Mouse (Mus musculus) heart, postnatal 0 days (tissue): Measurements from ENCODE around the gene Lta. TPM values are rescaled to one million over a fixed set of nuclear protein-coding genes. Genes with fewer than 3 reads are reported as not detected.

ENCODE experiments used
- ATAC-seq: fragments of 200-750 bp; cut with Nextera tagmentation; 2 replicates; pipeline ENCODE4 v1.8.0; 2017; ENCODE audit warnings: low read depth, moderate number of reproducible peaks, moderate library complexity; ENCODE audit not compliant: insufficient read depth
- DNase-seq: peaks from one replicate; pipeline ENCODE4 v3.0.0-alpha.2; 2016; ENCODE audit warnings: low spot score
- H3K27ac ChIP-seq: fragments of 300-500 bp; sonication (generic); 2 replicates; pipeline ENCODE4 v1.5.1; 2014; ENCODE audit warnings: low read depth, mild to moderate bottlenecking
- H3K27me3 ChIP-seq: fragments of 300-500 bp; sonication (generic); 2 replicates; pipeline ENCODE4 v1.6.1; 2014; ENCODE audit warnings: low read length, mixed read lengths; ENCODE audit not compliant: control insufficient read depth, insufficient read depth
- H3K36me3 ChIP-seq: fragments of 300-500 bp; sonication (generic); replicated peaks from 2 replicates; pipeline ENCODE4 v1.6.1; 2014; ENCODE audit warnings: low read length, mixed read lengths; ENCODE audit not compliant: control insufficient read depth, insufficient read depth
- H3K4me1 ChIP-seq: fragments of 300-500 bp; sonication (generic); 2 replicates; pipeline ENCODE4 v1.6.1; 2014; ENCODE audit warnings: antibody characterized with exemption; ENCODE audit not compliant: control insufficient read depth, insufficient read depth
- H3K4me2 ChIP-seq: fragments of 300-500 bp; sonication (generic); 2 replicates; pipeline ENCODE4 v1.6.1; 2014; ENCODE audit warnings: low read depth, mild to moderate bottlenecking, low read length, moderate library complexity
- H3K4me3 ChIP-seq: fragments of 300-500 bp; sonication (generic); 2 replicates; pipeline ENCODE4 v1.5.1; 2014; ENCODE audit warnings: low read depth, low read length
- H3K9ac ChIP-seq: fragments of 300-500 bp; sonication (generic); replicated peaks from 2 replicates; pipeline ENCODE4 v1.6.1; 2014; ENCODE audit warnings: low read depth, low read length, mixed read lengths
- H3K9me3 ChIP-seq: fragments of 300-500 bp; sonication (generic); replicated peaks from 2 replicates; pipeline ENCODE4 v1.6.1; 2016; ENCODE audit warnings: low read length; ENCODE audit not compliant: control insufficient read depth
- CTCF ChIP-seq: IDR thresholded peaks from 2 replicates; pipeline ENCODE4 v1.5.1; 2016; ENCODE audit warnings: antibody characterized with exemption, control low read depth, low read depth
- EP300 ChIP-seq: IDR thresholded peaks from 2 replicates; pipeline ENCODE4 v1.6.1; 2016; ENCODE audit warnings: antibody characterized with exemption, low read depth
- WGBS: fragments of 180-500 bp; shearing (Covaris S2); extraction: QIAGEN DNeasy Blood & Tissue Kit; methylation state at CpG from one replicate; pipeline ENCODE4 v1.1.7; 2014; 5-methylcytosine and 5-hydroxymethylcytosine counted together
- polyA plus RNA-seq: library from polyadenylated mRNA; unstranded; fragments of >200 nt; fragmentation: Nextera tagmentation; extraction: Ambion mirVana; gene quantifications from 2 replicates; pipeline ENCODE4 v1.2.1, GENCODE M21; 2015
- total RNA-seq: library from RNA; depleted of rRNA; stranded (reverse); fragments of >200 nt; gene quantifications from 2 replicates; pipeline ENCODE4 v1.2.3, GENCODE M21; 2014; ENCODE audit warnings: low replicate concordance

Lta gene
- total and polyA plus RNA-seq, 2 experiments from 2014 or later, result not detected

DNA sequence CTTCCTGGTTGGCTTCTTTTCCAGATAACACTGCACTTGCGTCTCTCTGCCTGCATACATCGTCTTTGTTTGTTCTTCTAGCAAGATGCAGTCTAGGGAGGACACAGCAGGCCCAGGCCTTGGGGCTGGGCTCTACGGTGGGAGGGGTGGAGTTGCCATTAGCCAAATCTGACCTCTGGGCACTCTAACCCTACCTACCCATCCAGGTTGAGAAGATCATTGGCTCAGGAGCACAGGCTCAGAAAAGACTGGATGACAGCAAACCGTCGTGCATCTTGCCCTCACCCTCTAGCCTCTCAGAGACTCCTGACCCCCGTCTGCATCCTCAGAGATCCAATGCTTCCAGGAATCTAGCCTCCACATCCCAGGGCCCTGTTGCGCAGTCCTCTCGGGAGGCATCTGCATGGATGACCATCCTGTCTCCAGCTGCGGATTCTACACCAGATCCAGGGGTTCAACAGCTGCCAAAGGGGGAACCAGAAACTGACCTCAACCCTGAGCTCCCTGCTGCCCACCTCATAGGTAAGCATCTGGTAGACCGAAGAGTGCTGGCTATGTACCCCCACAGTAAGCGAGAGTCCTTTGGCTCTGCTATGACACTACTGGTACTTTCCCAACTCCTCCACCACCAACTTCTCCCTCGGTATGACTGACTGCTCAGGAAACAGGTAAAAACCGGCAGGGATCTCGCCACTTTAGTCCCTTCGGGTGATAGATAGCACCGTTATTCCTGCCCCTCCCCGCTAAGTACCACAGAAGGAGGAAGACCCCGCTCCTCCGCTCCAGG lies 10.1 kb downstream of the Lta start:
- DNase-seq (no peak), ATAC-seq (peak; percentile 9; the same call in 1 of the 2 replicates)
- Histone ChIP-seq H3K9me3 (no peaks in the 10 kb centered on the region), H3K9ac (peak overlapping the region; percentile 30; the same call in 1 of the 2 replicates), H3K27ac (peak overlapping the region; percentile 16; the same call in 1 of the 2 replicates), H3K4me2 (peak overlapping the region; percentile 66), H3K4me3 (peak overlapping the region; percentile 47), H3K27me3 (peaks cover 53% of the 10 kb centered on the region), H3K36me3 (no peaks in the 10 kb centered on the region), H3K4me1 (peaks cover 5% of the 10 kb centered on the region)
- 36% methylated on average over 19 of the region's 19 CpGs for WGBS
- TF ChIP-seq EP300 (no peak), CTCF (no peak)

DNA sequence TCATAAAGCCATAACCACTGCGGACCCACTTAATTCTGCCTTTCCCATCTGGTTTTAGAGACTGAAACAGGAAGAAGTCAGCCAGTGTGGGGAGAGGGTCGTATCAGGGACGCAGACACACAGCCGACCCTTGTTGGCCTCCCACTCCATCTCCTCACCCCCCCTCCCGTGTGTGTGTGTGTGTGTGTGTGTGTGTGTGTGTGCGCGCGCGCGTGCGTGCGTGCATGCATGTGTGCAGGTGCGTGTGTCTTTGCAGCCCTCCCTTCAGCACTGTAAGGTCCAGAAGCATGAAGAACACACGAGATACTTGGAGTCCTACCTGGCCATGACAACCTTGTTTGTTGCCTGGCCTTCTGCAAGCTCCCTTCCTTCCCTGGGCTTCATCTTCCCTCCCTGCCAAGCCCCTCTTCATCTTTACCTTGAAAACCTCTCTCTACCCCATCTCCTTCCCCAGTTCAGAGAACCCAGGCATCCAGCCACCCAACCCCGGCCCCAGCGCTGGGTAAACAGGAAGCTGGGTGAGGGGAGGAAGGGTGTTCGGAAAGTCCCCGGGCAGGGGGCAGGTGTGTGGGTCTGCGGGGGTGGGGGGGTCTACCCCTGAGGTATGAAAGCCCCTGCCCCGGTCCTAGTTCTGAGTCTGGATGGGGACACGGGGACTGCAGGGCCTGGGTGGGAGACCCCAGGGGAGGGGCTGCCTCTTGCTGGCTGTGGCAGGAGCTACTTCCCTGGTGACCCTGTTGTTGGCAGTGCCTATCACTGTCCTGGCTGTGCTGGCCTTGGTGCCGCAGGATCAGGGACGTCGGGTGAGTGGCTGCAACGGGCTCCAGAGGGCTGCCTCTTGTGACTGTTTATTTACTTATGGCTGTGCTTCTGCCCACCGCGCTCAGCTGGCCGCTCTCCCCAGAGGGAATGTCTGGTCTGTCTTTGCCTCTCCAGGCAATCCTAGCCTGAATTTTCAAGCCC lies 11.0 kb downstream of the Lta start, which contains the start of gene Ltb:
Gene Ltb, plus strand, starts transcription at position 559 of the 963 bp plus-strand sequence.
- Histone ChIP-seq H3K9ac (peak within 1 kb of the TSS; percentile 30; the same call in 1 of the 2 replicates), H3K27ac (peak within 1 kb of the TSS; percentile 31; the same call in 1 of the 2 replicates), H3K27me3 (peaks cover 47% of the 10 kb centered on the region), H3K4me3 (peak within 1 kb of the TSS; percentile 47; the same call in 1 of the 2 replicates), H3K4me1 (peaks cover 5% of the 10 kb centered on the region), H3K9me3 (no peaks in the 10 kb centered on the region), H3K4me2 (peak within 1 kb of the TSS; percentile 66), H3K36me3 (no peaks in the 10 kb centered on the region)
- ATAC-seq (no peak), DNase-seq (no peak)
- 50% methylated on average over 28 of the region's 28 CpGs for WGBS
- no peak for TF ChIP-seq EP300
- no peak for TF ChIP-seq CTCF

DNA sequence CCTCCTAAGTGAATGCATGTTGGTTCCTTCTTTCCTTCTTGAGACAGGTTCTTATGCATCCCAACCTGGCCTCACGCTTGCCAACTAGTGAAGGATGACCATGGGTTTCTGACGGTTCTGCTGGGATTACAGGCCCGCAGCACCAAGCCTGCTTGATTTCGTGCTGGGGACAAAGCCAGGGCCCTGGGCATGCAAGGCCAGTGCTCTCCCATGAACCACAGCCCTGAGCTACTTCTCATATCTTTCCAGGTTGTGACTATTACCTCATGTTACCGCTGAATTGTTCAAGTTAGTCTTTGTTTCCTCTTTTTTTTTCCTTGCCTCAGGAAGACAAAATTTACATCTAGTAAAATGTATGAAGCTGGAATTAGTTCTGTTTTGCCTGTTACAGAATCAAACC lies 12.2 kb downstream of the Lta start:
- peaks cover 42% of the 10 kb centered on the region for H3K27me3 ChIP-seq
- DNase-seq (no peak), ATAC-seq (no peak)
- H3K27ac ChIP-seq, result no peak overlapping the region
- 77% methylated on average over 5 of the region's 5 CpGs for WGBS
- peaks cover 5% of the 10 kb centered on the region for H3K4me1 ChIP-seq
- no peak overlapping the region for H3K9ac ChIP-seq
- no peak overlapping the region for H3K4me2 ChIP-seq
- no peaks in the 10 kb centered on the region for H3K9me3 ChIP-seq
- TF ChIP-seq CTCF (no peak), EP300 (no peak)
- no peaks in the 10 kb centered on the region for H3K36me3 ChIP-seq
- no peak overlapping the region for H3K4me3 ChIP-seq

DNA sequence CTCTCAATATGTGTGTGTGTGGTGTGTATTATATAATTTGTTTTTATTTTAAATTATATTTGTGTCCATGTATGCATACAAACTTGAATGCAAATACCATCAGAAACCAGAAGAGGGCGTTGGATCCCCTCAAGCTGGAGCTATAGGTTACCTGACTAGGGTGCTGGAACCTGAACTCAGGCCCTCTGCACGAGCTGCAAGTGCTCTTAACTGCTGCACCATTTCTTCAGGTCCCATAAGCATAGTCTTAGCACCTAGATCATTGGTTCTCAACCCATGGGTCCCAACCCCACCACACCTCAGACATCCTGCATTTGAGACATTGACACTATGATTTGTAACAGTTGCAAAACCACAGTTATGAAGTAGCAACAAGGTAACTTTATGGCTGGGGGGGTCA lies 13.4 kb downstream of the Lta start:
- TF ChIP-seq EP300 (no peak), CTCF (no peak)
- Histone ChIP-seq H3K9ac (no peak overlapping the region), H3K27me3 (peaks cover 37% of the 10 kb centered on the region), H3K4me2 (no peak overlapping the region), H3K4me3 (no peak overlapping the region), H3K27ac (no peak overlapping the region), H3K4me1 (peaks cover 5% of the 10 kb centered on the region), H3K36me3 (no peaks in the 10 kb centered on the region), H3K9me3 (no peaks in the 10 kb centered on the region)
- DNase-seq (no peak), ATAC-seq (no peak)
- 59% methylated on average over 2 of the region's 2 CpGs for WGBS

DNA sequence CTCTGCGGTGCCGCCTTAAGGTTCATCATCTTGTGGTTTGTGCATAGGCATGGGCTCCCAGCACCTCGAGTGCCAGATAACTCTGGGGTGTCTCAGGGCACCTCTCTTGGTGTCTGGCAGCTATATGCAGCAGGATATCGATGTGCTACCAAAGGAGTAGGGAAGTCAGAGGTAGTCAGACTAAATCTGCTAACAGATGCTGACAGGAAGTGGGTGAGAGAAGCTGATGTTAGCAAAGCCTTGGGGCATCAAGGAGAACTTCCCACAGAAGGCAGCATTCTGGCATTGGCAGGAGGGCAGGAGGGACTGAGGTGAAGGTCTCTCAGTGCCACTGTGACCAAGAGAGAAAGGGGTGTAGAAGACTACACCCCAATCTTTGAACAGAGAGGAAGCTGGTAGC lies 15.1 kb downstream of the Lta start:
- H3K27ac ChIP-seq, result peak overlapping the region; percentile 12; the same call in 1 of the 2 replicates
- peaks cover 5% of the 10 kb centered on the region for H3K4me1 ChIP-seq
- no peak overlapping the region for H3K9ac ChIP-seq
- 57% methylated on average over 4 of the region's 4 CpGs for WGBS
- ATAC-seq (no peak), DNase-seq (no peak)
- no peak overlapping the region for H3K4me3 ChIP-seq
- H3K27me3 ChIP-seq, result peaks cover 21% of the 10 kb centered on the region
- no peak overlapping the region for H3K4me2 ChIP-seq
- H3K9me3 ChIP-seq, result no peaks in the 10 kb centered on the region
- H3K36me3 ChIP-seq, result no peaks in the 10 kb centered on the region
- TF ChIP-seq EP300 (no peak), CTCF (no peak)
